Mouse (Mus musculus) kidney, embryonic 15.5 days (tissue): ENCODE data around the gene Ptgr1. TPM values are rescaled to one million over a fixed set of nuclear protein-coding genes. Genes with fewer than 3 reads are reported as not detected.

Source experiments
- ATAC-seq: fragments of 200-750 bp; cut with Nextera tagmentation; replicated peaks from 2 replicates; pipeline ENCODE4 v1.8.0; 2017; ENCODE audit warnings: moderate TSS enrichment; ENCODE audit not compliant: low FRiP score
- H3K27ac ChIP-seq: fragments of 300-500 bp; sonication (generic); 2 replicates; pipeline ENCODE4 v1.5.1; 2015; ENCODE audit warnings: mild to moderate bottlenecking, inconsistent platforms
- H3K27me3 ChIP-seq: fragments of 300-500 bp; sonication (generic); 2 replicates; pipeline ENCODE4 v1.6.1; 2015; ENCODE audit warnings: inconsistent platforms
- H3K36me3 ChIP-seq: fragments of 300-500 bp; sonication (generic); 2 replicates; pipeline ENCODE4 v1.6.1; 2015; ENCODE audit warnings: inconsistent platforms
- H3K4me1 ChIP-seq: fragments of 300-500 bp; sonication (generic); 2 replicates; pipeline ENCODE4 v1.6.1; 2015; ENCODE audit warnings: inconsistent platforms
- H3K4me2 ChIP-seq: fragments of 300-500 bp; sonication (generic); 2 replicates; pipeline ENCODE4 v1.6.1; 2015; ENCODE audit warnings: moderate library complexity, mild to moderate bottlenecking, inconsistent platforms
- H3K4me3 ChIP-seq: fragments of 300-500 bp; sonication (generic); replicated peaks from 2 replicates; pipeline ENCODE4 v1.5.1; 2015; ENCODE audit warnings: mild to moderate bottlenecking, inconsistent platforms
- H3K9ac ChIP-seq: fragments of 300-500 bp; sonication (generic); 2 replicates; pipeline ENCODE4 v1.6.1; 2015; ENCODE audit warnings: mild to moderate bottlenecking, inconsistent platforms
- H3K9me3 ChIP-seq: fragments of 300-500 bp; sonication (generic); replicated peaks from 2 replicates; pipeline ENCODE4 v1.6.1; 2016; ENCODE audit warnings: inconsistent platforms
- WGBS: fragments of 180-500 bp; shearing (Covaris S2); methylation state at CpG from one replicate; pipeline ENCODE4 v1.1.7; 2015; ENCODE audit warnings: mixed read lengths; 5-methylcytosine and 5-hydroxymethylcytosine counted together
- polyA plus RNA-seq: library from polyadenylated mRNA; unstranded; fragments of >200 nt; fragmentation: Nextera tagmentation; extraction: Ambion mirVana; gene quantifications from 2 replicates; pipeline ENCODE4 v1.2.1, GENCODE M21; 2015

Ptgr1 gene
- 22.2 and 24.6 TPM in 2 replicates for polyA plus RNA-seq

DNA sequence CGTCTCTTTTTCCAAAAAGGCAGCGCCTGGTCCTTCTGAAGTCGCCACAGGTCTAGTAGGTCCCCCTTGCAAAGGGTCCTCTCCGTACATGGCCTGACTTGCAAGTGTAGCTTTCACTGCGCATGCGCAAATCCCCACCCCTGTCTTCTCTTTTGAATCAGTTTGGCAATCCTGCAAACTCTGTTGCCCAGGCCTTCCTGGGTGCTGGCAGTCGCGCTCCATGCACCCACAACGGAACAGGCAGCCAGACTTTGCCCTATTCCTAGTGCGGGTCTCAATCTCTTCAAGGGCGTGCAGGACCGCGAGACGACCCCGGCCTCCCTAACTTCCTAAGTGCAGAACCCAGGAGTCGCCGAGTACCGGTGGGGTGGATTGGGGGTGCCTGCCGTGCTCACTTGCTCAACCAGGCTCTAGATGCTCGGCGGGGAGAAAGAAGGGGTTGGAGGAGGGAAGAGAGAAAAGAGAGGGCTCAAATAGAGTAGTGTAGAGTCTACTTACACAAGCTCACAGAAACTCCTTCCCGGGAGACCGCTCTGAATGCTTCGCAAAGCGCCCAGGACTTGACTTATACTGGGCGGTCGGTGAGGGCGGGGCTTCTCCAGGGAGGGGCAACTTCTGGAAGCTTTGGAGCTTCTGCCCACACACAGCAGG is at the start of gene Ptgr1:
Gene Ptgr1 (minus strand): TSS at position 580 of the 651 bp plus-strand sequence.
- 1% methylated on average over 28 of the region's 28 CpGs for WGBS
- ATAC-seq, result peak; percentile 84

GRCm38 (mm10) chr4:59035786-59036350 is 48.9 kb upstream of the Ptgr1 start:
- H3K9ac ChIP-seq, result peak overlapping the region; percentile 83
- WGBS, result 57% methylated on average over 18 of the region's 18 CpGs
- peak; percentile 8; the same call in 1 of the 2 replicates for ATAC-seq

More for the DNA sequence above, at the start of gene Ptgr1:
- Histone ChIP-seq H3K27ac (peak within 1 kb of the TSS; percentile 80), H3K27me3 (no peaks in the 10 kb centered on the region), H3K4me1 (peaks cover 14% of the 10 kb centered on the region; the same call in 1 of the 2 replicates), H3K4me2 (peak within 1 kb of the TSS; percentile 86), H3K36me3 (no peaks in the 10 kb centered on the region), H3K4me3 (peak within 1 kb of the TSS; percentile 66), H3K9ac (peak within 1 kb of the TSS; percentile 59), H3K9me3 (no peaks in the 10 kb centered on the region)

GRCm38 (mm10) chr4:59034918-59035785 is 48.2 kb upstream of the Ptgr1 start, which contains the start of gene Gng10:
Gene Gng10, plus strand, starts transcription at chr4:59035088.
- Histone ChIP-seq H3K9ac (peak within 1 kb of the TSS; percentile 83), H3K27ac (peak within 1 kb of the TSS; percentile 75), H3K27me3 (no peaks in the 10 kb centered on the region), H3K4me1 (peaks cover 15% of the 10 kb centered on the region), H3K4me2 (peak within 1 kb of the TSS; percentile 86), H3K9me3 (no peaks in the 10 kb centered on the region), H3K36me3 (peaks cover 15% of the 10 kb centered on the region), H3K4me3 (peak within 1 kb of the TSS; percentile 88)
- 9% methylated on average over 75 of the region's 76 CpGs for WGBS
- peak; percentile 93 for ATAC-seq

More at GRCm38 (mm10) chr4:59035786-59036350, 48.9 kb upstream of the Ptgr1 start:
- peak overlapping the region; percentile 88 for H3K4me3 ChIP-seq
- H3K4me2 ChIP-seq, result peak overlapping the region; percentile 86
- peaks cover 22% of the 10 kb centered on the region for H3K36me3 ChIP-seq
- H3K4me1 ChIP-seq, result peaks cover 15% of the 10 kb centered on the region
- H3K27me3 ChIP-seq, result no peaks in the 10 kb centered on the region
- no peaks in the 10 kb centered on the region for H3K9me3 ChIP-seq
- peak overlapping the region; percentile 75; the same call in 1 of the 2 replicates for H3K27ac ChIP-seq

GRCm38 (mm10) chr4:59034325-59034917 is 47.5 kb upstream of the Ptgr1 start:
- Histone ChIP-seq H3K9me3 (peaks cover 3% of the 10 kb centered on the region), H3K36me3 (peaks cover 8% of the 10 kb centered on the region), H3K4me2 (peak overlapping the region; percentile 86), H3K9ac (peak overlapping the region; percentile 83), H3K27me3 (no peaks in the 10 kb centered on the region), H3K27ac (no peak overlapping the region), H3K4me1 (peaks cover 15% of the 10 kb centered on the region), H3K4me3 (peak overlapping the region; percentile 88)
- ATAC-seq, result no peak
- 73% methylated on average over 10 of the region's 10 CpGs for WGBS

GRCm38 (mm10) chr4:59016922-59017321 is 30.0 kb upstream of the Ptgr1 start:
- Histone ChIP-seq H3K9me3 (no peaks in the 10 kb centered on the region), H3K27ac (no peak overlapping the region), H3K4me2 (no peak overlapping the region), H3K4me1 (no peaks in the 10 kb centered on the region), H3K27me3 (no peaks in the 10 kb centered on the region), H3K9ac (no peak overlapping the region), H3K36me3 (peaks cover 45% of the 10 kb centered on the region), H3K4me3 (no peak overlapping the region)
- 96% methylated on average over 2 of the region's 2 CpGs for WGBS
- ATAC-seq, result no peak

DNA sequence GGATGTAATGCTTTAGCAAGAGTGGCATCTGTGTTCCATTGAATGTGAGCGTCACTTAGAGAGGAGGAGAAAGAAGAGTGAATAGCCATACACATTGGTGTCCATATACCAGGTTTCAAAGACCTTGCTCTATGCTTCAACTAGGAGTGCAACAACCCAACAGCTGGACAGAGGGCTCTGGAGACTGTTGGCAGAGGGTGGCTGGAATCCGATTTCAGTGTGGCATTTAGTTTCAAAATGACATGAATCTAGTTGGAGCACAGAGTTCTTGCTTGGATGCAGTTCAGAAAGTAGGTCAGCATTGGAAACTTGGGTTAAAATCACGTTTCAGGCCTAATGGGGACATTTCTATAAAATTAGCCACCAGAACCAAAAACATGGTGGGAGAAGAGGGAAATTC is 28.3 kb upstream of the Ptgr1 start:
- Histone ChIP-seq H3K27ac (no peak overlapping the region), H3K36me3 (peaks cover 30% of the 10 kb centered on the region), H3K27me3 (no peaks in the 10 kb centered on the region), H3K9me3 (no peaks in the 10 kb centered on the region), H3K4me1 (no peaks in the 10 kb centered on the region), H3K4me3 (no peak overlapping the region), H3K4me2 (no peak overlapping the region), H3K9ac (no peak overlapping the region)
- no peak for ATAC-seq
- WGBS, result 75% methylated on average over 3 of the region's 3 CpGs

DNA sequence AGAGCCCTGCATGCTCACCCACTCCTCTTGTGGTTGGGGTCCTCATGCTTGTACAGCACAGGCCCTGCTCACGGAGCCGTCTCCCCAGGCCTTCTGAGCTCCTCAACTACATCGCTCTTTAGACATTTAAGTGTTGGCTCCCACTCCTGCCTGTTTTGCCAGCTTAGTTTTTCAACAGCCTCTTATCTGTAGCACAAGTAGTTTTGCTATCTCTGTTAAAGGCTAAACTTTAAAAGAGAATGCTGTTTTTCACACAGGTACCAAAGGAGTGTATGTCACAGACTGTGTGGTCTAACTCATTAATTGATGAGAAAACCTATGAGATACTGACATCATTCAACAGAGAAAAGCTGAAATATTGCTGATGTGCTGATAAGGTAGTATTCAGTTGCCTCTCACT is 24.5 kb upstream of the Ptgr1 start:
- H3K9ac ChIP-seq, result no peak overlapping the region
- no peak overlapping the region for H3K27ac ChIP-seq
- H3K4me1 ChIP-seq, result peaks cover 16% of the 10 kb centered on the region
- H3K4me2 ChIP-seq, result no peak overlapping the region
- 0 out of 2 replicates have a peak, but pooled peaks cover 5% of the 10 kb centered on the region for H3K36me3 ChIP-seq
- WGBS, result 82% methylated on average over 3 of the region's 3 CpGs
- ATAC-seq, result no peak
- no peaks in the 10 kb centered on the region for H3K9me3 ChIP-seq
- no peaks in the 10 kb centered on the region for H3K27me3 ChIP-seq
- H3K4me3 ChIP-seq, result no peak overlapping the region

DNA sequence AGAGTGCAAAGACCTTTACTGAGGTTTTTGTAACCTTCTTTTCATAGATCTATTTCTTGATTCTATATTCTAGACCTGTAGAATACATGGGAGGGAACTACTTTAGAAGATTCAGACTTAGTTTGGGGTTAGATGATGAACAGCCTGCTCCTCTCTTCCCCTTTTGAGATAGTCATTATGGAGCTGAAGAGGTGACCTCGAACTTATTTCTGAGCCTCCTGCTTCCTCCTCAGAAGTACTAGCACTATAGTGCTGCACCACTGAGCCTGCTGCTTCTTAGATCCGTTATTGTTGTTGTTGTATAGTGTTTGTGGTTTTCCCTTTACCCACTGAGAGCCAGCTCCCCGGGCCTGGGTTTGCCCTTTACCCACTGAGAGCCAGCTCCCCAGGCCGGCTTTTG is 22.8 kb upstream of the Ptgr1 start:
- Histone ChIP-seq H3K4me2 (no peak overlapping the region), H3K9ac (no peak overlapping the region), H3K9me3 (no peaks in the 10 kb centered on the region), H3K27me3 (no peaks in the 10 kb centered on the region), H3K4me1 (peaks cover 33% of the 10 kb centered on the region), H3K36me3 (0 out of 2 replicates have a peak, but pooled peaks cover 5% of the 10 kb centered on the region), H3K4me3 (no peak overlapping the region), H3K27ac (no peak overlapping the region)
- WGBS, result 83% methylated on average over 4 of the region's 4 CpGs
- no peak for ATAC-seq

GRCm38 (mm10) chr4:59009186-59009585 is 22.3 kb upstream of the Ptgr1 start:
- no peak overlapping the region for H3K27ac ChIP-seq
- no peaks in the 10 kb centered on the region for H3K9me3 ChIP-seq
- no peak overlapping the region for H3K4me3 ChIP-seq
- WGBS, result 89% methylated on average over 7 of the region's 7 CpGs
- no peak for ATAC-seq
- no peaks in the 10 kb centered on the region for H3K27me3 ChIP-seq
- 0 out of 2 replicates have a peak, but pooled peaks cover 3% of the 10 kb centered on the region for H3K36me3 ChIP-seq
- H3K4me2 ChIP-seq, result no peak overlapping the region
- peaks cover 38% of the 10 kb centered on the region for H3K4me1 ChIP-seq
- H3K9ac ChIP-seq, result no peak overlapping the region

DNA sequence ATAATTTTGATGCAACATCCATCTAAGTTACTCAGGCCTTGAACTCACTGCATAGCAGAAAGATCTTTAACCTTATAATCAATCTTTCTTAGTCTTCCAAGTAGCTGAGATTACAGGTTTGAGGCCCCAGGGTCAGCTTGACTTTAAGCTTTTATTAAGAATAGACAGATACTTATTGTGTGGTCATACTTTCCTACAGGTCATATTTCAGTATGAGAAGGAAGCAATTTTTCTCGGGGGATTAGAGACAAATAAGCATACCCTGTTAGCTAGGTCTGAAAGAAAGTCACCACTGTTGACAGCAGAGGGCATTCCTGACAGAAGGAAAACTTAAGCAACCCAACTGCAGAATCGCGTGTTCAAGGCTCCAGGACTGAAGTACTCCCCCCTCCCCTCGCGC is 21.1 kb upstream of the Ptgr1 start:
- H3K9me3 ChIP-seq, result no peaks in the 10 kb centered on the region
- peaks cover 43% of the 10 kb centered on the region for H3K4me1 ChIP-seq
- no peaks in the 10 kb centered on the region for H3K36me3 ChIP-seq
- no peak for ATAC-seq
- no peak overlapping the region for H3K9ac ChIP-seq
- WGBS, result 78% methylated on average over 5 of the region's 5 CpGs
- H3K4me2 ChIP-seq, result no peak overlapping the region
- H3K27ac ChIP-seq, result no peak overlapping the region
- no peaks in the 10 kb centered on the region for H3K27me3 ChIP-seq
- H3K4me3 ChIP-seq, result no peak overlapping the region

GRCm38 (mm10) chr4:59007016-59007415 is 20.1 kb upstream of the Ptgr1 start:
- Histone ChIP-seq H3K27me3 (no peaks in the 10 kb centered on the region), H3K9ac (no peak overlapping the region), H3K4me2 (no peak overlapping the region)

More at GRCm38 (mm10) chr4:59007016-59007415, 20.1 kb upstream of the Ptgr1 start:
- Histone ChIP-seq H3K4me3 (no peak overlapping the region), H3K9me3 (no peaks in the 10 kb centered on the region), H3K27ac (no peak overlapping the region), H3K36me3 (no peaks in the 10 kb centered on the region), H3K4me1 (peaks cover 47% of the 10 kb centered on the region)
- 70% methylated on average over 6 of the region's 6 CpGs for WGBS
- ATAC-seq, result no peak
